Comparison of ENCODE assay signal across 10 mouse cellular contexts in genomic region chr2:112309161-112309600, GRCm38 (mm10). TPM values are rescaled to one million over a fixed set of nuclear protein-coding genes. Genes with fewer than 3 reads are reported as not detected.
DNase-seq lines count a peak whose midpoint lies in the region; ATAC-seq and TF ChIP-seq lines count a peak whose summit lies in the region.
"Had no signal": no experiment of that assay in that cellular context is flagged by ENCODE, and none has a peak within 500 bp of the region (broad histone marks: within the 10 kb centered on the region; RNA-seq: fewer than 3 reads in every experiment).

No protein-coding gene starts in this region.

- no peak overlapping the region for H3K27ac ChIP-seq in kidney, embryonic 14.5 days (ENCODE audit: low read depth, low read length)
- peak overlapping the region; percentile 58 for H3K27ac ChIP-seq in MEL (ENCODE audit: control insufficient read depth, low read depth, low read length)
- no peak overlapping the region for H3K27ac ChIP-seq in liver, embryonic 16.5 days (ENCODE audit: low read length)

- TF ChIP-seq CTCF in MEL (IDR thresholded peaks at IDR 0.05 in 2 of 3, conservative IDR thresholded peaks at IDR 0.05 in 1 of 3; ENCODE audit: control insufficient read depth in 1 of 3, insufficient read depth in 1 of 3, low read depth in 2 of 3, low read length in 3 of 3, poor library complexity in 1 of 3, severe bottlenecking in 1 of 3), result no peak

- TF ChIP-seq POLR2A in MEL (IDR thresholded peaks at IDR 0.05; ENCODE audit: control insufficient read depth in 1 of 2, insufficient read depth in 1 of 2, low read depth in 1 of 2, low read length in 2 of 2, poor library complexity in 1 of 2), result peak in 1 of 2 experiments; percentile 49; a peak in 1 of 4 replicates

- peak; percentile 12 for DNase-seq in kidney, adult 11 months
- peak; percentile 90 for DNase-seq in MEL (ENCODE audit: low read depth, low spot score)
- DNase-seq in cerebellum, adult 9-11 months, result peak; percentile 32
- no peak for DNase-seq in right cerebral cortex, postnatal 25 days
- no peak for DNase-seq in retina, postnatal 1 day
- no peak for DNase-seq in natural killer cell, adult 2 months (ENCODE audit: low spot score in 2 of 2)

- 71% methylated on average over 10 of the region's 10 CpGs for WGBS in kidney, embryonic 14.5 days
- WGBS in liver, embryonic 16.5 days (ENCODE audit: insufficient replicate concordance), result 17% methylated on average over 10 of the region's 10 CpGs

- TF ChIP-seq RAD21 in MEL (IDR thresholded peaks at IDR 0.05; ENCODE audit: low read depth, low read length), result no peak

- peak in 1 of 2 experiments; percentile 82; a peak in 3 of 4 replicates for TF ChIP-seq EP300 in MEL (IDR thresholded peaks at IDR 0.05; ENCODE audit: low read depth in 1 of 2, low read length in 2 of 2)

- no peak overlapping the region for H3K9ac ChIP-seq in kidney, embryonic 14.5 days (ENCODE audit: low read depth, low read length)
- peak overlapping the region; percentile 64 for H3K9ac ChIP-seq in MEL (ENCODE audit: control insufficient read depth, low read depth, low read length, poor library complexity, severe bottlenecking)
- no peak overlapping the region for H3K9ac ChIP-seq in liver, embryonic 16.5 days (ENCODE audit: low read depth, low read length)

- no peak for ATAC-seq in kidney, embryonic 14.5 days (ENCODE audit: low FRiP score, low TSS enrichment)
- peak; percentile 66 for ATAC-seq in liver, embryonic 16.5 days (ENCODE audit: low read depth)

- no peak overlapping the region for H3K4me2 ChIP-seq in kidney, embryonic 14.5 days (replicated peaks; ENCODE audit: low read depth, low read length)
- H3K4me2 ChIP-seq in liver, embryonic 16.5 days (ENCODE audit: low read depth, low read length), result no peak overlapping the region

- no peaks in the 10 kb centered on the region for H3K27me3 ChIP-seq in kidney, embryonic 14.5 days (ENCODE audit: control insufficient read depth, insufficient read depth, low read length)
- H3K27me3 ChIP-seq in MEL (ENCODE audit: control insufficient read depth in 1 of 2, insufficient read depth in 2 of 2, low read length in 2 of 2), result no peaks in the 10 kb centered on the region
- no peaks in the 10 kb centered on the region for H3K27me3 ChIP-seq in liver, embryonic 16.5 days (ENCODE audit: control insufficient read depth, insufficient read depth, low read depth, low read length)

- H3K4me1 ChIP-seq in kidney, embryonic 14.5 days (ENCODE audit: control insufficient read depth, insufficient read depth, low read length), result no peaks in the 10 kb centered on the region
- H3K4me1 ChIP-seq in MEL (ENCODE audit: control insufficient read depth in 1 of 2, insufficient read depth in 2 of 2, low read length in 2 of 2), result peaks cover 17% of the 10 kb centered on the region in 2 experiments
- H3K4me1 ChIP-seq in liver, embryonic 16.5 days (ENCODE audit: control insufficient read depth, low read depth, low read length), result peaks cover 2% of the 10 kb centered on the region; the same call in 1 of the 2 replicates

- no peaks in the 10 kb centered on the region for H3K79me2 ChIP-seq in MEL (ENCODE audit: control insufficient read depth, insufficient read depth, low read length, poor library complexity)

- H3K4me3 ChIP-seq in kidney, embryonic 14.5 days (ENCODE audit: low read length), result no peak overlapping the region
- H3K4me3 ChIP-seq in MEL (ENCODE audit: control insufficient read depth in 1 of 2, insufficient read depth in 1 of 2, low read depth in 2 of 2, low read length in 2 of 2), result peak overlapping the region; percentile 39 to 55
- no peak overlapping the region for H3K4me3 ChIP-seq in liver, embryonic 16.5 days (ENCODE audit: low read depth, low read length)

- no peaks in the 10 kb centered on the region for H3K36me3 ChIP-seq in kidney, embryonic 14.5 days (ENCODE audit: control insufficient read depth, insufficient read depth, low read length)
- peaks cover 0 to 28% of the 10 kb centered on the region in 2 experiments; a peak in 3 of 4 replicates for H3K36me3 ChIP-seq in MEL (ENCODE audit: control insufficient read depth in 1 of 2, insufficient read depth in 2 of 2, low read length in 2 of 2)
- no peaks in the 10 kb centered on the region for H3K36me3 ChIP-seq in liver, embryonic 16.5 days (ENCODE audit: control insufficient read depth, insufficient read depth)

- H3K9me3 ChIP-seq in kidney, embryonic 14.5 days (ENCODE audit: control insufficient read depth, low read length), result no peaks in the 10 kb centered on the region
- no peaks in the 10 kb centered on the region for H3K9me3 ChIP-seq in MEL (replicated peaks; ENCODE audit: insufficient read depth, low read length)
- no peaks in the 10 kb centered on the region for H3K9me3 ChIP-seq in liver, embryonic 16.5 days (replicated peaks; ENCODE audit: control insufficient read depth, low read length)

TF ChIP-seq in MEL, 35 proteins besides CTCF, POLR2A, EP300 and RAD21 (continues in another document):
- TF ChIP-seq POLR2AphosphoS5 (IDR thresholded peaks at IDR 0.05; ENCODE audit: borderline replicate concordance, low read depth, low read length) (no peak), ELF1 (IDR thresholded peaks at IDR 0.05; ENCODE audit: low read depth, low read length) (peak; percentile 60), MAFK (IDR thresholded peaks at IDR 0.05; ENCODE audit: borderline replicate concordance, low read depth, low read length) (no peak), POLR2AphosphoS2 (IDR thresholded peaks at IDR 0.05; ENCODE audit: low read length) (no peak), MXI1 (IDR thresholded peaks at IDR 0.05; ENCODE audit: low read depth, low read length) (peak; percentile 33; the same call in 1 of the 2 replicates), ZKSCAN1 (IDR thresholded peaks at IDR 0.05; ENCODE audit: low read depth, low read length) (no peak), MAX (IDR thresholded peaks at IDR 0.05; ENCODE audit: low read length) (peak; percentile 47; the same call in 1 of the 2 replicates), NELFE (IDR thresholded peaks at IDR 0.05; ENCODE audit: low read depth, low read length) (no peak), ZMIZ1 (IDR thresholded peaks at IDR 0.05; ENCODE audit: low read depth, low read length) (no peak), SIN3A (IDR thresholded peaks at IDR 0.05; ENCODE audit: low read length) (0 out of 2 replicates have a peak, but pooled peaks have one; percentile 53), ETS1 (IDR thresholded peaks at IDR 0.05; ENCODE audit: low read depth, low read length) (peak; percentile 55; the same call in 1 of the 2 replicates), ZC3H11A (IDR thresholded peaks at IDR 0.05; ENCODE audit: low read depth, low read length) (no peak), HCFC1 (IDR thresholded peaks at IDR 0.05; ENCODE audit: low read depth, low read length) (peak; percentile 33; the same call in 1 of the 2 replicates), JUND (IDR thresholded peaks at IDR 0.05; ENCODE audit: low read depth, low read length) (no peak), TBP (IDR thresholded peaks at IDR 0.05; ENCODE audit: low read depth, low read length) (0 out of 2 replicates have a peak, but pooled peaks have one; percentile 22), USF2 (IDR thresholded peaks at IDR 0.05; ENCODE audit: borderline replicate concordance in 1 of 2, insufficient read depth in 1 of 2, low read depth in 1 of 2, low read length in 2 of 2) (no peak), CHD1 (IDR thresholded peaks at IDR 0.05; ENCODE audit: low read depth, low read length) (no peak), E2F4 (IDR thresholded peaks at IDR 0.05; ENCODE audit: borderline replicate concordance, low read depth, low read length) (no peak), MYC (IDR thresholded peaks at IDR 0.05; ENCODE audit: low read depth, low read length) (0 out of 2 replicates have a peak, but pooled peaks have one; percentile 72), GATA1 (IDR thresholded peaks at IDR 0.05; ENCODE audit: low read depth, low read length) (peak; percentile 72), MYB (IDR thresholded peaks at IDR 0.05; ENCODE audit: low read depth, low read length) (no peak), MEF2A (IDR thresholded peaks at IDR 0.05; ENCODE audit: extremely low read depth, insufficient replicate concordance, low read depth, low read length, poor library complexity, severe bottlenecking) (no peak)

RNA-seq across cellular contexts. Expression of gene Gm21985, which starts 43.1 kb away (rescaled TPM):
- polyA plus RNA-seq in kidney, embryonic 14.5 days (2014; fragmentation: Nextera tagmentation; extraction: Ambion mirVana), result not detected in 2 replicates
- total RNA-seq in MEL (2012; rRNA removed), result 0.04 TPM in 1 of 2 replicates, not detected in the other
- not detected for polyA plus RNA-seq in MEL (2012; ENCODE audit: insufficient read depth in 1 of 2, insufficient read length in 2 of 2, low read depth in 1 of 2, low replicate concordance in 2 of 2, missing spikeins in 1 of 2)
- polyA plus RNA-seq in liver, embryonic 16.5 days (2015; fragmentation: Nextera tagmentation; extraction: Ambion mirVana), result not detected in 2 replicates
- polyA plus RNA-seq: neural tube, embryonic 14.5 days had no signal

RNA-seq across cellular contexts. Expression of gene Slc12a6, which starts 43.6 kb away (rescaled TPM):
- polyA plus RNA-seq in kidney, embryonic 14.5 days (2014; fragmentation: Nextera tagmentation; extraction: Ambion mirVana), result 6.6 and 12.7 TPM in 2 replicates
- total RNA-seq in MEL (2012; rRNA removed), result 20.4 and 21.7 TPM in 2 replicates
- 10 to 100 TPM in 1 of 2 experiments, not detected in 1; 21.2 TPM for polyA plus RNA-seq in MEL (2012; ENCODE audit: insufficient read depth in 1 of 2, insufficient read length in 2 of 2, low read depth in 1 of 2, low replicate concordance in 2 of 2, missing spikeins in 1 of 2)
- 4.4 and 5.3 TPM in 2 replicates for polyA plus RNA-seq in liver, embryonic 16.5 days (2015; fragmentation: Nextera tagmentation; extraction: Ambion mirVana)

RNA-seq across cellular contexts. Expression of gene Nop10, which starts 47.5 kb away (rescaled TPM):
- polyA plus RNA-seq in kidney, embryonic 14.5 days (2014; fragmentation: Nextera tagmentation; extraction: Ambion mirVana), result 225 and 322 TPM in 2 replicates
- 275 and 283 TPM in 2 replicates for total RNA-seq in MEL (2012; rRNA removed)
- 100 to 1,000 TPM in 1 of 2 experiments, not detected in 1; 253 TPM for polyA plus RNA-seq in MEL (2012; ENCODE audit: insufficient read depth in 1 of 2, insufficient read length in 2 of 2, low read depth in 1 of 2, low replicate concordance in 2 of 2, missing spikeins in 1 of 2)
- polyA plus RNA-seq in liver, embryonic 16.5 days (2015; fragmentation: Nextera tagmentation; extraction: Ambion mirVana), result 102 and 116 TPM in 2 replicates

RNA-seq across cellular contexts. Expression of gene Nutm1, which starts 50.1 kb away (rescaled TPM):
- polyA plus RNA-seq in kidney, embryonic 14.5 days (2014; fragmentation: Nextera tagmentation; extraction: Ambion mirVana), result 0.04 and 0.07 TPM in 2 replicates
- total RNA-seq in MEL (2012; rRNA removed), result 0.04 TPM in 1 of 2 replicates, not detected in the other
- polyA plus RNA-seq in MEL (2012; ENCODE audit: insufficient read depth in 1 of 2, insufficient read length in 2 of 2, low read depth in 1 of 2, low replicate concordance in 2 of 2, missing spikeins in 1 of 2), result under 1 TPM in 1 of 2 experiments, not detected in 1; 0.13 TPM
- not detected in 2 replicates for polyA plus RNA-seq in liver, embryonic 16.5 days (2015; fragmentation: Nextera tagmentation; extraction: Ambion mirVana)
- total RNA-seq: left cerebral cortex, postnatal 14 days had no signal
- polyA plus RNA-seq: neural tube, embryonic 14.5 days had no signal

RNA-seq across cellular contexts. Expression of gene Emc4, which starts 58.6 kb away (rescaled TPM):
- 123 and 132 TPM in 2 replicates for polyA plus RNA-seq in kidney, embryonic 14.5 days (2014; fragmentation: Nextera tagmentation; extraction: Ambion mirVana)
- 163 and 201 TPM in 2 replicates for total RNA-seq in MEL (2012; rRNA removed)
- polyA plus RNA-seq in MEL (2012; ENCODE audit: insufficient read depth in 1 of 2, insufficient read length in 2 of 2, low read depth in 1 of 2, low replicate concordance in 2 of 2, missing spikeins in 1 of 2), result 100 to 1,000 TPM in 1 of 2 experiments, not detected in 1; 171 TPM
- 40.0 and 40.7 TPM in 2 replicates for polyA plus RNA-seq in liver, embryonic 16.5 days (2015; fragmentation: Nextera tagmentation; extraction: Ambion mirVana)

Comparison
In these comparisons a context has a peak if more than half of its experiments do, and no peak if none do; other contexts are left out.
1. DNase-seq: peak in kidney, adult 11 months (single experiment), MEL (single experiment) and cerebellum, adult 9-11 months (single experiment); none in right cerebral cortex, postnatal 25 days (single experiment), retina, postnatal 1 day (single experiment) and natural killer cell, adult 2 months (0 of 2).
2. H3K4me3 ChIP-seq: peak in MEL (2 of 2); none in kidney, embryonic 14.5 days (single experiment) and liver, embryonic 16.5 days (single experiment).